Mouse (Mus musculus): ENCODE results near the gene Med29.

- TF ChIP-seq CTCF (IDR thresholded peaks at IDR 0.05; ENCODE audit: low read depth, low read length) (no peak), POLR2AphosphoS5 (IDR thresholded peaks at IDR 0.05; ENCODE audit: insufficient replicate concordance, low read depth, low read length) (no peak), GATA1 (IDR thresholded peaks at IDR 0.05; ENCODE audit: borderline replicate concordance, low read length) (no peak), TAL1 (conservative IDR thresholded peaks at IDR 0.05; ENCODE audit: low read depth, low read length) (no peak), GATA2 (IDR thresholded peaks at IDR 0.05; ENCODE audit: borderline replicate concordance, low read depth, low read length) (no peak)
Observed at GRCm38 (mm10) chr7:28390331-28390730, 2.2 kb downstream of the Med29 start.

Measured in G1E (cell line).